Mouse (Mus musculus) liver, postnatal 0 days (tissue): ENCODE results near the gene Ifna14. TPM values are rescaled to one million over a fixed set of nuclear protein-coding genes. Genes with fewer than 3 reads are reported as not detected.

Experiments used
- ATAC-seq: fragments of 200-750 bp; cut with Nextera tagmentation; 2 replicates; pipeline ENCODE4 v1.8.0; 2017; ENCODE audit warnings: mild to moderate bottlenecking, moderate library complexity
- DNase-seq: peaks from one replicate; pipeline ENCODE4 v3.0.0-alpha.2; 2016
- H3K27ac ChIP-seq: fragments of 300-500 bp; sonication (generic); 2 replicates; pipeline ENCODE4 v1.5.1; 2014; ENCODE audit warnings: antibody characterized with exemption, moderate library complexity, mild to moderate bottlenecking, low read depth
- H3K27me3 ChIP-seq: fragments of 300-500 bp; sonication (generic); 2 replicates; pipeline ENCODE4 v1.6.1; 2014; ENCODE audit warnings: low read length, control low read depth, mixed read lengths; ENCODE audit not compliant: insufficient read depth
- H3K36me3 ChIP-seq: fragments of 300-500 bp; sonication (generic); replicated peaks from 2 replicates; pipeline ENCODE4 v1.6.1; 2014; ENCODE audit warnings: mild to moderate bottlenecking, control low read depth, low read length, moderate library complexity, mixed read lengths; ENCODE audit not compliant: insufficient read depth
- H3K4me1 ChIP-seq: fragments of 300-500 bp; sonication (generic); 2 replicates; pipeline ENCODE4 v1.6.1; 2014; ENCODE audit warnings: antibody characterized with exemption, mild to moderate bottlenecking, control low read depth; ENCODE audit not compliant: insufficient read depth
- H3K4me2 ChIP-seq: fragments of 300-500 bp; sonication (generic); 2 replicates; pipeline ENCODE4 v1.6.1; 2014; ENCODE audit warnings: low read depth, mild to moderate bottlenecking, low read length, moderate library complexity, mixed read lengths
- H3K4me3 ChIP-seq: fragments of 300-500 bp; sonication (generic); 2 replicates; pipeline ENCODE4 v1.5.1; 2014; ENCODE audit warnings: low read depth, low read length
- H3K9ac ChIP-seq: fragments of 300-500 bp; sonication (generic); replicated peaks from 2 replicates; pipeline ENCODE4 v1.6.1; 2014; ENCODE audit warnings: mild to moderate bottlenecking, moderate library complexity
- H3K9me3 ChIP-seq: fragments of 300-500 bp; sonication (generic); 2 replicates; pipeline ENCODE4 v1.6.1; 2016; ENCODE audit warnings: mild to moderate bottlenecking, control low read depth, low read length, mixed read lengths
- CTCF ChIP-seq: sonication (generic); IDR thresholded peaks from 2 replicates; pipeline ENCODE4 v1.5.1; 2016; ENCODE audit warnings: antibody characterized with exemption, low read depth
- EP300 ChIP-seq: IDR thresholded peaks from 2 replicates; pipeline ENCODE4 v1.6.1; 2016; ENCODE audit warnings: antibody characterized with exemption, low read depth, mild to moderate bottlenecking
- WGBS: fragments of 180-500 bp; shearing (Covaris S2); extraction: QIAGEN DNeasy Blood & Tissue Kit; methylation state at CpG from one replicate; pipeline ENCODE4 v1.1.7; 2014; ENCODE audit not compliant: insufficient replicate concordance; 5-methylcytosine and 5-hydroxymethylcytosine counted together
- polyA plus RNA-seq: library from polyadenylated mRNA; unstranded; fragments of >200 nt; fragmentation: Nextera tagmentation; extraction: Ambion mirVana; gene quantifications from 2 replicates; pipeline ENCODE4 v1.2.1, GENCODE M21; 2015

The Ifna14 gene
- polyA plus RNA-seq, 1 experiment from 2014 or later, result not detected

- Histone ChIP-seq H3K4me1 (no peaks in the 10 kb centered on the region), H3K27me3 (0 out of 2 replicates have a peak, but pooled peaks cover 4% of the 10 kb centered on the region), H3K4me3 (no peak within 1 kb of the TSS), H3K27ac (no peak within 1 kb of the TSS), H3K36me3 (no peaks in the 10 kb centered on the region), H3K4me2 (no peak within 1 kb of the TSS), H3K9ac (no peak within 1 kb of the TSS), H3K9me3 (no peaks in the 10 kb centered on the region)
- no peak for TF ChIP-seq CTCF
- TF ChIP-seq EP300, result no peak
- WGBS, result 82% methylated on average over 4 of the region's 4 CpGs
- DNase-seq (no peak), ATAC-seq (no peak)
Measured at GRCm38 (mm10) chr4:88522674-88523073, 48.9 kb downstream of the Ifna14 start, which contains the start of gene Ifnb1. Ifnb1 (minus strand) TSS chr4:88522774.

Other genes starting within 250 kb of the Ifna14 start
- 5.3 TPM in 2 replicates for gene Hacd4, start 132.9 kb downstream of the Ifna14 start, polyA plus RNA-seq
- not detected in 2 replicates for gene Ifnb1, start 49.0 kb downstream of the Ifna14 start, polyA plus RNA-seq
- gene Ifna15, start 13.6 kb downstream of the Ifna14 start, polyA plus RNA-seq, result not detected in 2 replicates
- not detected in 2 replicates for gene Ifna9, start 20.6 kb upstream of the Ifna14 start, polyA plus RNA-seq
- not detected in 2 replicates for gene Ifna12, start 31.6 kb upstream of the Ifna14 start, polyA plus RNA-seq
- gene C87499, start 62.6 kb upstream of the Ifna14 start, polyA plus RNA-seq, result not detected in 2 replicates
- not detected in 2 replicates for gene Ifna13, start 72.7 kb upstream of the Ifna14 start, polyA plus RNA-seq
- gene Ifna16, start 105.1 kb upstream of the Ifna14 start, polyA plus RNA-seq, result not detected in 2 replicates
- not detected in 2 replicates for gene Ifna2, start 112.1 kb upstream of the Ifna14 start, polyA plus RNA-seq
- gene Ifnab, start 119.6 kb upstream of the Ifna14 start, polyA plus RNA-seq, result not detected in 2 replicates
- 0.15 and 0.22 TPM in 2 replicates for gene Gm26566, start 150.0 kb upstream of the Ifna14 start, polyA plus RNA-seq
- 18.6 and 20.1 TPM in 2 replicates for gene Klhl9, start 150.7 kb upstream of the Ifna14 start, polyA plus RNA-seq
- not detected in 2 replicates for gene Gm13271, start 183.1 kb upstream of the Ifna14 start, polyA plus RNA-seq
- gene Gm13283, start 188.3 kb upstream of the Ifna14 start, polyA plus RNA-seq, result 0.13 TPM in 1 of 2 replicates, not detected in the other
- gene Gm13290, start 202.0 kb upstream of the Ifna14 start, polyA plus RNA-seq, result not detected in 2 replicates
- gene Gm13289, start 205.1 kb upstream of the Ifna14 start, polyA plus RNA-seq, result not detected in 2 replicates
- not detected in 2 replicates for gene Gm13272, start 208.1 kb upstream of the Ifna14 start, polyA plus RNA-seq
- gene Ifnz, start 210.3 kb upstream of the Ifna14 start, polyA plus RNA-seq, result not detected in 2 replicates
- not detected in 2 replicates for gene Gm13276, start 213.9 kb upstream of the Ifna14 start, polyA plus RNA-seq
- not detected in 2 replicates for gene Gm13277, start 216.8 kb upstream of the Ifna14 start, polyA plus RNA-seq
- not detected in 2 replicates for gene Gm13278, start 219.8 kb upstream of the Ifna14 start, polyA plus RNA-seq
- gene Gm13275, start 222.7 kb upstream of the Ifna14 start, polyA plus RNA-seq, result not detected in 2 replicates
- not detected in 2 replicates for gene Gm13279, start 225.6 kb upstream of the Ifna14 start, polyA plus RNA-seq
- gene Gm13285, start 227.9 kb upstream of the Ifna14 start, polyA plus RNA-seq, result 0.17 and 0.25 TPM in 2 replicates
- gene Gm13287, start 231.5 kb upstream of the Ifna14 start, polyA plus RNA-seq, result not detected in 2 replicates
- not detected in 2 replicates for gene Gm13288, start 233.7 kb upstream of the Ifna14 start, polyA plus RNA-seq
- not detected in 2 replicates for gene Ifna7, start 244.4 kb upstream of the Ifna14 start, polyA plus RNA-seq
- gene Ifna11, start 248.2 kb upstream of the Ifna14 start, polyA plus RNA-seq, result not detected in 2 replicates